Mouse (Mus musculus) liver (tissue): ENCODE results near the gene Smim20.

Experiments used
- DNase-seq: peaks from one replicate; pipeline ENCODE4 v3.0.0-alpha.2; 2020; ENCODE audit warnings: mixed read lengths

Gene Smim20

GRCm38 (mm10) chr5:53268095-53268692 is 1.3 kb downstream of the Smim20 start:
- DNase-seq, result no peak

- DNase-seq, result no peak
These were observed 2.9 kb downstream of the Smim20 start for GRCm38 (mm10) chr5:53269799-53270198.

GRCm38 (mm10) chr5:53270947-53271711 is 4.2 kb downstream of the Smim20 start:
- DNase-seq, result no peak

GRCm38 (mm10) chr5:53272626-53273025 is 5.7 kb downstream of the Smim20 start:
- DNase-seq, result no peak

GRCm38 (mm10) chr5:53273699-53274430 is 7.0 kb downstream of the Smim20 start:
- DNase-seq, result no peak

- DNase-seq, result peak; percentile 15
These were observed 8.0 kb downstream of the Smim20 start for GRCm38 (mm10) chr5:53274811-53275355.

- no peak for DNase-seq
These were observed 8.5 kb downstream of the Smim20 start for GRCm38 (mm10) chr5:53275376-53275775.

- DNase-seq, result no peak
These were observed 9.7 kb downstream of the Smim20 start for GRCm38 (mm10) chr5:53276470-53277022.

- DNase-seq, result no peak
These were observed 10.9 kb downstream of the Smim20 start for GRCm38 (mm10) chr5:53277716-53278263.

- DNase-seq, result no peak
These were observed 12.4 kb downstream of the Smim20 start for GRCm38 (mm10) chr5:53279216-53279813.

- no peak for DNase-seq
These were observed 15.6 kb downstream of the Smim20 start for GRCm38 (mm10) chr5:53282487-53282886.

GRCm38 (mm10) chr5:53286406-53286805 is 19.5 kb downstream of the Smim20 start:
- no peak for DNase-seq

- DNase-seq, result no peak
These were observed 22.6 kb downstream of the Smim20 start for GRCm38 (mm10) chr5:53289438-53289837.

GRCm38 (mm10) chr5:53294627-53295026 is 27.7 kb downstream of the Smim20 start:
- no peak for DNase-seq

GRCm38 (mm10) chr5:53296961-53297360 is 30.1 kb downstream of the Smim20 start:
- no peak for DNase-seq

GRCm38 (mm10) chr5:53301496-53301895 is 34.6 kb downstream of the Smim20 start:
- DNase-seq, result no peak

GRCm38 (mm10) chr5:53302895-53303670 is 36.2 kb downstream of the Smim20 start:
- no peak for DNase-seq

- no peak for DNase-seq
These were observed 37.1 kb downstream of the Smim20 start for GRCm38 (mm10) chr5:53303941-53304340.

GRCm38 (mm10) chr5:53304936-53305335 is 38.1 kb downstream of the Smim20 start:
- no peak for DNase-seq

- DNase-seq, result no peak
These were observed 40.0 kb downstream of the Smim20 start for GRCm38 (mm10) chr5:53306864-53307263.

- no peak for DNase-seq
These were observed 40.6 kb downstream of the Smim20 start for GRCm38 (mm10) chr5:53307437-53307836.
